Mouse (Mus musculus) kidney, adult 11 months (tissue): ENCODE data around the gene Moxd1.
"Not testable (repeated sequence)": the region's sequence is repeated elsewhere in the genome, so short reads cannot be mapped to it uniquely, and the experiment has no call there.

ENCODE experiments used
- DNase-seq: peaks from one replicate; pipeline ENCODE4 v3.0.0; 2022

The Moxd1 gene

DNA sequence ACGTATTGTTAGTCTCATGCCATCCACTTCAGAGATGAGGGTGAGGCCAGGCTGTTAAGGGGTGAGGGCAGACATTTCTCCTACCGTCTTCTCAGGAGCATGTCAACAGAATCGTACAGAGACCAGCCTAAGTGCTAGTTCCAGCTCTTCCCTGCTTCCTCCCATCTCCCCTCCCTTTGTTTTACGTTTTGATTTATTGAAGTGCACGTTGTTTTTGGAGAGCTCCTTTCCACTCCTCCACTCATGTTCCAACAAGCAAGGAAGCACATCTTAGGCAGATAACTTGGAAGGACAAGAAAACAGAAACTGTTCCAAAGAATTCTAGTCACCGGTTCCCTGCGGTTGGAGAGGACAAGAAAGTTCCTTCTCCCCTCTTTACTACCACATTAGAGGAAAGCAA is 52.9 kb downstream of the Moxd1 start:
- DNase-seq = no peak

DNA sequence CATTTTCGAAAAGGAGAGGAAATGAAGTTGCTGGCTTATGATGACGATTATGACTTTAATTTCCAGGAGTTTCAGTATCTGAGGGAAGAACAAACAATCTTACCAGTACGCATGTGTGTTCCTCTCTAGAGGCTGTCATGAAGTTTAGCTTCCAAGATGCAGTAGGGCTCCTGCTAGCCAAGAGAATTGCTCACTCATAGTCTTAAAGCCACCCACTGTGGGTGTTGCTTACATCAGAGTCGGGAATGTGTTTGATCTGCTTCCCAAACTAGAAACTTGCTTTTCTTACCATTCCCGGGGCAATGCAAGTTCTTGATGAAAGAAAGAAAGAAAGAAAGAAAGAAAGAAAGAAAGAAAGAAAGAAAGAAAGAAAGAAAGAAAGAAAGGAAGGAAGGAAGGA is 59.3 kb downstream of the Moxd1 start:
- DNase-seq = no peak

GRCm38 (mm10) chr10:24291611-24292010 is 68.3 kb downstream of the Moxd1 start:
- DNase-seq = no peak

- no peak for DNase-seq
These were observed 69.4 kb downstream of the Moxd1 start for GRCm38 (mm10) chr10:24292671-24293070.

DNA sequence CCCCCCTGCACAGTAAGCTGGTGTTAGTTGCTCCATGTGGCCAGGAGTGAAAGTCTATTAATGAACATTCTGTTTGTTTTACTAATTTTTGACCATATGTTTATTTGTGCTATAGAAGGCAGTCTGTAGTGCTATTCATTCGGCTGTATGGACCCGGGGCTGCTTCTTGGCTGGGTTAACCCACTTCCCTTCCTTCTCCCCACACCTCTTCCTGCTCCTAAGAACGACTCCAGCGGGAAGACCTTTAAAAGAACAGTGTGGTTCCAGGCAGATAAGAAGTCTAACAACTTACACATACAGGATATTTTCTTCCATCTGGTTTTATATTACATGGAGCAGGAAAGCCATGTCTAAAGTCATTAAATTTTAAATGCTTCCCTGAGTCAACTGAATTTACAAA is 73.3 kb downstream of the Moxd1 start:
- DNase-seq = no peak

- DNase-seq = no peak
These were observed 74.5 kb downstream of the Moxd1 start for GRCm38 (mm10) chr10:24297792-24298191.

DNA sequence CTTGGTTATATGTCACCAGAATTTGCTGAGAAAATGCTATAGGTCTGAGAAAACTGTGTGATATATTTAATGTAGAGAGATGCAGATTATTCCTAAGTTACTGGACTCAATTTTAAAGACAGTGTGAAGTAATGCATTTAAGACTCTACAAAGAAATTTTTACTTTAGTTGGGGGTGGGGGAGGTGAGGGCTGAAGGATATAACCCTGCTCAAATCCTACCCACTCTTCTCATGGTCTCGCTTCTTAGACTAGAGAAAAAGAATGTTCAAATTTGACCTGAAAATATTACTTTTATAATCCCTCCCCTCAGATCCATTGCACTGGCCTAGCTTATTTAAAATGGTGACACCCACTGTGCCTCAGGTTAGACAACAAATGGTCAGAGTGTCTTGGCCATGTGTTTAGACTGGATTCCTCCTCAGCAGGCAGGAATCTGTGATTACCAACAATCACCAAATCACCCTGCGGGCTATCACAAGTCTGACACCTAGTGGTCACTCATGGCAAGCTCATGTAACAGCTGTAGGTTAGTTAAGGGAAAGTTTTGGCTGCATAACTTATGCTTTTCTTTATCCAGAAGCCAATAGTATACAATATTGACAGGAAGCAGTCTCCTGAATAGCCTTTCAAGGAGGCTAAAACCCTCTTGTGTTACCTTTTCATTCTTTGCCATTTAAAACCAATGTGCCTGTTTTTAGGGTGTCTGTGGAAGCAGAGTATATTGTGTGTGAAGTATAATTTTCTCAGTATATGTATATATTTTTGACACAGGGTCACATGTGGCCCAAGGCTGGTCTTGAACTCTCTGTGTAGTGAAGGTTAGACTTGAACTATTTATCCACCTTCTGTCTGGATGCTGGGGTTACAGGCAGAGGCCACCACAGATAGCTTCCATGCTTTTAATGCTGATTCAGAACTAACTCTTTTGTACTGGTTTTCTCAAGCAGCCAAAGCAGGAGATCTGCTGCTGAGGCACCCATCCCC is 75.2 kb downstream of the Moxd1 start:
- DNase-seq = peak; percentile 15

DNA sequence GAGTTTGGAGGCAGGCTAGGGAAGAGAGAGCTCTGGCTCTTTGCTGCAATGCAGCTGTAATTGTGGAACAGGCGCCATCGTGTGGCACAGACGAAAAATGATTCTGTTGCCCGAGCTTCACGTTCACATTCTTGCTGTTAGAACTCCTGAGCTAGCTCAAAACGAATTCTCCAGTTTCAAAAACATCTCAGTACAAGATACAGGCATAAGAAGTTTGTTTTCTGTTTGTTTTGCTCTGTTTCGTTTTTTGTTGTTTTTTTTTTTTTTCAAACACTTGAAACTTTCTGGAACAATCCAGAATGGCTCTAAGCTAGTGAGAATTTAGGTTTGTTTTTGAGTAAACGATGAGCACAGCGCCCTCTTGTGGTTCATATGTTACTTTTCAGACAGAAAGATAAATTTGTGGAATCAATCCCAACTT is 88.9 kb downstream of the Moxd1 start:
- peak; percentile 73 for DNase-seq

DNA sequence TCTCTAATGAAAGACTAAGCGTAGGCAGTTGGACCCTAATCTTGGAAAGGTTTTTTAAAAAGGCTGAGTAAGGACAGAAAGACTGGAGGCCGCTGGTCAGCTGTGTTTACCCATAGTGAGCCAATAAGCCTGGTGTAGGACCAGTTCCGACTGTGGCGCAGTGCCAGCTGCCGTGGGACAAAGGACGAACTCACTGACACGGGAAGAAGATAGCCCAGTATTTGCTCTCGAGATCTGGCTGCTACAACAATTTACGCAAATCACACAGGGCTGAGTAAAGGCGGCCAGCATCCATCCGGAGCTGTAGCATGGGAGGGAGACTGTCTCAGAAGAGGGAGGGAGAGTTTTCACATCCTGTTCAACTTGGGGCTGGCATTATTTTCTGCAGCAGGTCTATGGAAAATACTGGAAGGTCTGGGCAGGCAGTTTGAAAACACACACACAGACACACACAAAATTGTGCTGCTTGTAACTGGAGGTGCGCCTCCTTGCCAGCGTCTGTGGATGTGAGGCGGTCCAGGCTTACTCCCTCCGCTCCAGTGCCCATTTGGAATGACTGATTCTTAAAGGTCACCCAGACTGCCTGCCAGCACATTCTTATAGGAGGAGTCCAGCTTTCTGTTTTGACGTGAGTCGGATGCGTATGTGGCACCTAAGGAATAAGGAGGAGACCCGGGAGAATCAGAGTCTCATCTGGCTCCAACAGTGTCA is 94.0 kb downstream of the Moxd1 start:
- DNase-seq = peak; percentile 71

DNA sequence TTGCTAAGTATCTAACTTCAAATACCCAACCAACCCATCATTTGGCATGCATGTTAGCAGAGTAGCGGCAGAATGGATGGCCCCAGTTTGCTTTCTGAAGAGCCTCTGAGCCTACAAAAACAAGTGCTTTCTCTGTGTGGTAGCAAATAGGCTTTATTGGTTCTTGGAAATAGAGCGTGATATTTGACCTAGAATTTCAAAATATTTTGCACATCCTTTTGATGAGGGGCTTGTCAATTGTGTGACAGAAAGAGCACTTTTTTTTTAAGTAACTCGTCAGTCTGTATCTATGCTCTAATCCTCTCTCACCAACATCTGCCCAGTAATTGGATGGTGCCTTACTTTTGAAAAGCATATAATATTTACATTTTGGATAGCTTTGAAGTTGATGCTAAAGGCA is 97.0 kb downstream of the Moxd1 start:
- DNase-seq = no peak

DNA sequence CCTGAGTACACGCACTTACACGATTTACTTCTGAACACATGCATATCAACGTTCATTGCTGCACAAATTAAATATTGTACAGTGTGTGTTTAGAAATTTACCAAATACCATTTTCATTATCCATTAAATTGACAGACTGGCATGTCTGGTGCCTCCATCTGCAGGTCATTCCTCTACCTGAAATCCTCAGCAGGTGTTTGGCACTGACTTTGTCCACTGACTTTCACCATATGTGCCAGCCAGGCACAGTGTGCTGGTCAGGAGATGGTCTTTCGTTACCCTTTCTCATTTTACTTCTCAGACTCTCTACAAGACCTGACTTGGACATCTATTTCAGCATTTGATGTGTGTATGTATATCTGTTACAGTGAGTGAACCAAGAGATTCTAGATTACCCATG is 99.7 kb downstream of the Moxd1 start:
- DNase-seq = no peak

- not testable (repeated sequence) for DNase-seq
These were observed 103.9 kb downstream of the Moxd1 start for GRCm38 (mm10) chr10:24327265-24327664.

DNA sequence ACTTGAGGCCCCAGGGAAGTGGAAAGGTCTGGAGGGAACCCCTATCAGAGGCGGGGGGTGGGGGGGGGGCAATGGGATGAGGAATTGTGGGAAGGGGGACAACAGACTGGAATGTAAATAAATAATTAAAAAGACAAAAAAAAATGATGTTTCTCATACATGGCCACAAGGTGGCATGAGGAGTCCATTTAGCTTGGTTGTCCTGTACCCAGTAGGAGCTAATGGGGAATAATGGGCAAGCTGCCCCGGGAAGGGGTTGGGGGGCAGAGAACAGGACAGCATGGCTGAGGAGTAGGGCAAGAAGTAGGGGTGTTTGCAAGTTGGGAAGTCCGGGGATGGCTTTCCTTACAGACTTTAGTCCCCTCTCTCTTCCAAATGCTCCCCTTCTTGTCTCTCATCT is 109.5 kb downstream of the Moxd1 start:
- DNase-seq = no peak

- no peak for DNase-seq
These were observed 116.4 kb downstream of the Moxd1 start for GRCm38 (mm10) chr10:24339593-24340143.

- DNase-seq = no peak
These were observed 117.4 kb downstream of the Moxd1 start for GRCm38 (mm10) chr10:24340551-24341213.

- no peak for DNase-seq
These were observed 117.9 kb downstream of the Moxd1 start for GRCm38 (mm10) chr10:24341214-24341589.

DNA sequence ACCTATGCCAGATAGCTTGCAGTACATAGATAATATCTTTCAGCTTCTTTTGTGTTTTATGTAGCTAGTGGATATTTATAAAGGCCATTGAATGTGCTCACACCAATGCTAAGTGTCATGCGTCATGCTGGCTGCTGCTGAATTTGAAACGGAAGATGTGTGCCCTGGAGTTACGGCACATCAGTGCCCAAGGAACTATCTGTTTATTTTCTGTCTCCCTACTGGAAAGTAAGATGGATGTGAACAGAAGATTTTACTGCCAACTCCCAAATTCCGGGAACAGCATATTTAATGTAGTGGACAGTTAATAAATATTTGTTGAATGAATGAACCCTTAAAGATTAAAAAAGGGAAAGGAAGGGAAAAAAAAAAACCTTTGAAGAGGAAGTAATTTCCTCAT is 119.8 kb downstream of the Moxd1 start:
- no peak for DNase-seq
